Mouse (Mus musculus) forebrain, postnatal 0 days (tissue): Measurements from ENCODE around the gene Adam10. TPM values are rescaled to one million over a fixed set of nuclear protein-coding genes. Genes with fewer than 3 reads are reported as not detected.

Experiments used
- ATAC-seq: fragments of 200-750 bp; cut with Nextera tagmentation; 2 replicates; pipeline ENCODE4 v1.8.0; 2017; ENCODE audit warnings: mild to moderate bottlenecking, moderate library complexity
- DNase-seq: peaks from one replicate; pipeline ENCODE4 v3.0.0-alpha.2; 2015
- H3K27ac ChIP-seq: fragments of 300-500 bp; sonication (generic); 2 replicates; pipeline ENCODE4 v1.5.1; 2014; ENCODE audit warnings: low read depth, mild to moderate bottlenecking, antibody characterized with exemption, low read length, moderate library complexity, mixed read lengths
- H3K27me3 ChIP-seq: fragments of 300-500 bp; sonication (generic); 2 replicates; pipeline ENCODE4 v1.6.1; 2014; ENCODE audit warnings: mild to moderate bottlenecking, low read length, mixed read lengths; ENCODE audit not compliant: insufficient read depth
- H3K36me3 ChIP-seq: fragments of 300-500 bp; sonication (generic); 2 replicates; pipeline ENCODE4 v1.6.1; 2014; ENCODE audit warnings: mild to moderate bottlenecking, moderate library complexity; ENCODE audit not compliant: insufficient read depth
- H3K4me1 ChIP-seq: fragments of 300-500 bp; sonication (generic); 2 replicates; pipeline ENCODE4 v1.6.1; 2014; ENCODE audit warnings: antibody characterized with exemption; ENCODE audit not compliant: insufficient read depth
- H3K4me2 ChIP-seq: fragments of 300-500 bp; sonication (generic); 2 replicates; pipeline ENCODE4 v1.6.1; 2014; ENCODE audit warnings: low read depth, mild to moderate bottlenecking, moderate library complexity
- H3K4me3 ChIP-seq: fragments of 300-500 bp; sonication (generic); 2 replicates; pipeline ENCODE4 v1.5.1; 2014; ENCODE audit warnings: low read depth, low read length, mixed read lengths
- H3K9ac ChIP-seq: fragments of 300-500 bp; sonication (generic); 2 replicates; pipeline ENCODE4 v1.6.1; 2014; ENCODE audit warnings: mild to moderate bottlenecking
- H3K9me3 ChIP-seq: fragments of 300-500 bp; sonication (generic); 2 replicates; pipeline ENCODE4 v1.6.1; 2016; ENCODE audit warnings: low read length
- CTCF ChIP-seq: sonication (generic); IDR thresholded peaks from 2 replicates; pipeline ENCODE4 v1.5.1; 2016; ENCODE audit warnings: antibody characterized with exemption, control low read depth, low read depth
- WGBS: fragments of 180-500 bp; shearing (Covaris S2); extraction: QIAGEN DNeasy Blood & Tissue Kit; methylation state at CpG from one replicate; pipeline ENCODE4 v1.1.7; 2014; 5-methylcytosine and 5-hydroxymethylcytosine counted together
- polyA plus RNA-seq: library from polyadenylated mRNA; unstranded; fragments of >200 nt; fragmentation: Nextera tagmentation; extraction: Ambion mirVana; gene quantifications from 2 replicates; pipeline ENCODE4 v1.2.1, GENCODE M21; 2015
- total RNA-seq: library from RNA; depleted of rRNA; stranded (reverse); fragments of >200 nt; gene quantifications from 2 replicates; pipeline ENCODE4 v1.2.3, GENCODE M21; 2014

The Adam10 gene
- total and polyA plus RNA-seq, 2 experiments from 2014 or later, result 21.8 to 47.1 TPM

GRCm38 (mm10) chr9:70706444-70706843 lies 27.6 kb downstream of the Adam10 start:
- no peak for TF ChIP-seq CTCF
- Histone ChIP-seq H3K4me3 (no peak overlapping the region), H3K27ac (no peak overlapping the region), H3K36me3 (no peaks in the 10 kb centered on the region), H3K9ac (no peak overlapping the region), H3K4me2 (no peak overlapping the region), H3K4me1 (no peaks in the 10 kb centered on the region), H3K9me3 (no peaks in the 10 kb centered on the region), H3K27me3 (no peaks in the 10 kb centered on the region)
- WGBS, result 95% methylated on average over 1 of the region's 1 CpGs
- no peak for ATAC-seq
- no peak for DNase-seq

- Histone ChIP-seq H3K36me3 (no peaks in the 10 kb centered on the region), H3K27ac (peak overlapping the region; percentile 45; the same call in 1 of the 2 replicates), H3K4me1 (no peaks in the 10 kb centered on the region), H3K9ac (no peak overlapping the region), H3K4me3 (no peak overlapping the region), H3K4me2 (no peak overlapping the region), H3K27me3 (no peaks in the 10 kb centered on the region), H3K9me3 (no peaks in the 10 kb centered on the region)
- no peak for TF ChIP-seq CTCF
- ATAC-seq (peak; percentile 38; the same call in 1 of the 2 replicates), DNase-seq (no peak)
- WGBS, result 12% methylated on average over 2 of the region's 2 CpGs
Measured at GRCm38 (mm10) chr9:70729544-70729943, 50.7 kb downstream of the Adam10 start.

- Histone ChIP-seq H3K4me3 (no peak overlapping the region), H3K4me1 (no peaks in the 10 kb centered on the region), H3K9ac (no peak overlapping the region), H3K9me3 (no peaks in the 10 kb centered on the region), H3K4me2 (no peak overlapping the region), H3K27ac (no peak overlapping the region), H3K36me3 (no peaks in the 10 kb centered on the region), H3K27me3 (no peaks in the 10 kb centered on the region)
- no peak for ATAC-seq
- DNase-seq, result no peak
- TF ChIP-seq CTCF, result no peak
Measured at GRCm38 (mm10) chr9:70731079-70731478, 52.3 kb downstream of the Adam10 start.

- Histone ChIP-seq H3K27me3 (no peaks in the 10 kb centered on the region), H3K4me1 (no peaks in the 10 kb centered on the region), H3K4me3 (no peak overlapping the region), H3K9me3 (no peaks in the 10 kb centered on the region), H3K27ac (no peak overlapping the region), H3K36me3 (no peaks in the 10 kb centered on the region), H3K9ac (no peak overlapping the region), H3K4me2 (no peak overlapping the region)
- TF ChIP-seq CTCF, result no peak
- 100% methylated on average over 2 of the region's 2 CpGs for WGBS
- no peak for ATAC-seq
- no peak for DNase-seq
Measured at GRCm38 (mm10) chr9:70733208-70733607, 54.4 kb downstream of the Adam10 start.

GRCm38 (mm10) chr9:70739998-70740397 lies 61.2 kb downstream of the Adam10 start:
- DNase-seq (no peak), ATAC-seq (no peak)
- no peak for TF ChIP-seq CTCF
- H3K9me3 ChIP-seq, result no peaks in the 10 kb centered on the region
- H3K4me3 ChIP-seq, result no peak overlapping the region
- H3K27me3 ChIP-seq, result no peaks in the 10 kb centered on the region
- H3K4me1 ChIP-seq, result no peaks in the 10 kb centered on the region
- WGBS, result 84% methylated on average over 5 of the region's 5 CpGs
- no peak overlapping the region for H3K27ac ChIP-seq
- no peak overlapping the region for H3K4me2 ChIP-seq
- H3K36me3 ChIP-seq, result 0 out of 2 replicates have a peak, but pooled peaks cover 4% of the 10 kb centered on the region
- H3K9ac ChIP-seq, result no peak overlapping the region

- Histone ChIP-seq H3K36me3 (peaks cover 21% of the 10 kb centered on the region; the same call in 1 of the 2 replicates), H3K4me2 (no peak overlapping the region), H3K4me1 (no peaks in the 10 kb centered on the region), H3K27me3 (no peaks in the 10 kb centered on the region), H3K27ac (no peak overlapping the region), H3K9ac (no peak overlapping the region), H3K9me3 (no peaks in the 10 kb centered on the region), H3K4me3 (no peak overlapping the region)
- TF ChIP-seq CTCF, result no peak
- DNase-seq (no peak), ATAC-seq (no peak)
- WGBS, result 93% methylated on average over 3 of the region's 3 CpGs
Measured at GRCm38 (mm10) chr9:70751504-70752222, 72.9 kb downstream of the Adam10 start.

- H3K4me2 ChIP-seq, result no peak overlapping the region
- DNase-seq (no peak), ATAC-seq (no peak)
- H3K36me3 ChIP-seq, result peaks cover 17% of the 10 kb centered on the region; the same call in 1 of the 2 replicates
- no peak overlapping the region for H3K4me3 ChIP-seq
- no peak overlapping the region for H3K27ac ChIP-seq
- no peak for TF ChIP-seq CTCF
- H3K4me1 ChIP-seq, result no peaks in the 10 kb centered on the region
- no peaks in the 10 kb centered on the region for H3K9me3 ChIP-seq
- H3K9ac ChIP-seq, result no peak overlapping the region
- H3K27me3 ChIP-seq, result no peaks in the 10 kb centered on the region
- WGBS, result 90% methylated on average over 5 of the region's 5 CpGs
Measured at GRCm38 (mm10) chr9:70760974-70761373, 82.2 kb downstream of the Adam10 start.
